Mouse (Mus musculus): Measurements from ENCODE around the gene Kcnn3.

DNA sequence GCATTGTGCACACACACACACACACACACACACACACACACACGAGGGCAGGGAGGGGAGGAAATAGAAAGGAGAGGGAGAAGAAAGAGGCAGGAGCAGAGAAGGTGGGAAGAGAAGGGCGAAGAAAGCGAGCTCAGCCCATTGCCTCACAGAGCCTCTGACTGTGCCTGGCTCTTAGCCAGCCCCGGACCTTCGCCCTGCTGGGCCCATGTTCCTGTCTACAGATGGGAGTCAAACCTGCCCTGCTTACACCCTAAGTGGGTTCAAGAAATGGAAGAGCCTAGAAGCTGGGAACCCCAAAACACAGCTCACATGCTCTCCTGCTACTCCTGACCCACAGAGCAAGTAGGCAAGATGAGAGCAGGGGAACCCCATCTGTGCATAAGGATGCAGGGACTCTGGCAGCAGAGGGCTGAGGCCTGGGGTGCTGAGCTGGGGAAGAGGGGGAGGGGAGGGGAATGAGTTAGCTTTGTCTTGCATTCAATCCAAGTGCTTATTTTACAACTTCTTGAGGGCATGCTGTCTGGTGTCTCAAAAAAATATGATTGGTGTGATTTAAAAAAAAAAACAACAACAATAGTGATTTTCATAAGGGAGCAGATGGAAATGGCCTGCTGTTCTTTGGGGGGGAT is 105.0 kb downstream of the Kcnn3 start:
- TF ChIP-seq CTCF (IDR thresholded peaks at IDR 0.05; ENCODE audit: control insufficient read depth, insufficient read depth, low read length) (no peak), POLR2A (IDR thresholded peaks at IDR 0.05; ENCODE audit: borderline replicate concordance, control insufficient read depth, low read depth, low read length) (no peak)
